Mouse (Mus musculus) small intestine, adult 2 months (tissue): ENCODE measurements around the gene Clybl. TPM values are rescaled to one million over a fixed set of nuclear protein-coding genes. Genes with fewer than 3 reads are reported as not detected.

ENCODE experiments used
- H3K27ac ChIP-seq: fragments of 200-500 bp; 2 replicates; pipeline ENCODE4 v1.5.1; 2012; ENCODE audit warnings: low read depth, low read length, control low read depth, inconsistent platforms; ENCODE audit not compliant: insufficient read depth
- H3K27me3 ChIP-seq: fragments of 200-500 bp; 2 replicates; pipeline ENCODE4 v1.6.1; 2012; ENCODE audit warnings: mild to moderate bottlenecking, moderate library complexity, low read length, inconsistent platforms; ENCODE audit not compliant: control insufficient read depth, insufficient read depth
- H3K36me3 ChIP-seq: fragments of 200-500 bp; 2 replicates; pipeline ENCODE4 v1.6.1; 2012; ENCODE audit warnings: mild to moderate bottlenecking, low read length, control low read depth, inconsistent platforms; ENCODE audit not compliant: control insufficient read depth, insufficient read depth
- H3K4me1 ChIP-seq: fragments of 200-500 bp; 2 replicates; pipeline ENCODE4 v1.6.1; 2012; ENCODE audit warnings: low read length, inconsistent platforms, mixed read lengths; ENCODE audit not compliant: control insufficient read depth, insufficient read depth, insufficient read length
- H3K4me3 ChIP-seq: fragments of 200-500 bp; 2 replicates; pipeline ENCODE4 v1.5.1; 2012; ENCODE audit warnings: low read depth, mild to moderate bottlenecking, control low read depth, inconsistent platforms, low read length, moderate library complexity
- CTCF ChIP-seq: fragments of 200-500 bp; IDR thresholded peaks from 2 replicates; pipeline ENCODE4 v1.5.1; 2012; ENCODE audit warnings: low read depth, mild to moderate bottlenecking, control low read depth, inconsistent platforms, low read length, moderate library complexity, mixed read lengths; ENCODE audit not compliant: insufficient replicate concordance, insufficient read length; ENCODE audit errors: extremely low read depth
- POLR2A ChIP-seq: fragments of 200-500 bp; IDR thresholded peaks from 2 replicates; pipeline ENCODE4 v1.6.1; 2012; ENCODE audit warnings: low read depth, mild to moderate bottlenecking, control low read depth, inconsistent platforms, low read length, moderate library complexity
- WGBS: fragments of 180-500 bp; shearing (Covaris S2); methylation state at CpG from one replicate; pipeline ENCODE4 v1.1.7; 2018; 5-methylcytosine and 5-hydroxymethylcytosine counted together
- polyA plus RNA-seq: library from polyadenylated mRNA; depleted of rRNA; stranded (reverse); fragments of >200 nt; gene quantifications from 2 replicates; pipeline ENCODE4 v1.2.3, GENCODE M21; 2012

The Clybl gene
- polyA plus RNA-seq, 1 experiment, result 3.1 TPM

DNA sequence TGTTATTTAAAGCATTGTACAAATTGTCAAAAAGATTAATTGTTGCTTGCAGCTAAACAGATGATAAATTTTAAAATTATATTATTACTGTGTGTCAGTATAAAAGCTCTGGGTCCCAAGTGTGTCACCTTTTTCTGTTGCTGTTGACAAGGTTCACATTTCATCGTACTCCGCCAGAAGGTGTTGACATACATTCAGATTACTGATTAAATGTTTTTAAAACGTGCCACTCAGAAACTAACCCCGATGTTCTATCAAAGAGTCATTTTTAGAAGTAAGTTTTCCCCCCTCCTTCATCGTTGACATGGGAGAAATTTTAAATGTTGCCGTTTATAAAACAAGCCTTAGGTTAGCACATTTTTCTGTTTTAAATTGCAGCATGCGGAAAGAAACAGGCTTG, 83.7 kb downstream of the Clybl start:
- no peak overlapping the region for H3K27ac ChIP-seq
- 71% methylated on average over 7 of the region's 7 CpGs for WGBS

DNA sequence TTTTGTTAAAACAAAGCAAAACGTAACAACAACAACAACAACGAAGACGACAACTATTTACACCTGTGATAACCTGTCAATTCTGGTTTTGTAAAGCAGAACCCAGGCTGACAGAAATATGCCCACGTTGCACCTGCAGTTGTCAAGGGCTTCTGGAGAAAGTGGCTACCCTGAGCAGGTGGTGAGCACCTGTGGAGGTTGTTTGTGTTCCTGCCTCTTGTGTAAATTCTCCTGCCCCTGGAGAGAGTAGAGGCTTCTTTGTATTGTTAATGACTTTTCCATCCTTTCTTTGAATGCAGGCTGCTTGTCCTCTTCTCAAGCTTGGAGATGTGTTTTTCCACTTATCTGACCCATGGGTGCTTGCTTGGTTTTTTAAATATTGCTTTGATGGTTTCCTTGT, 86.1 kb downstream of the Clybl start:
- 44% methylated on average over 4 of the region's 4 CpGs for WGBS
- Histone ChIP-seq H3K36me3 (no peaks in the 10 kb centered on the region), H3K27me3 (no peaks in the 10 kb centered on the region), H3K27ac (no peak overlapping the region), H3K4me1 (no peaks in the 10 kb centered on the region), H3K4me3 (no peak overlapping the region)
- TF ChIP-seq POLR2A, result no peak
- no peak for TF ChIP-seq CTCF

More for the DNA sequence above, 83.7 kb downstream of the Clybl start:
- Histone ChIP-seq H3K27me3 (no peaks in the 10 kb centered on the region), H3K36me3 (no peaks in the 10 kb centered on the region), H3K4me3 (no peak overlapping the region), H3K4me1 (no peaks in the 10 kb centered on the region)
- TF ChIP-seq CTCF (no peak), POLR2A (no peak)

DNA sequence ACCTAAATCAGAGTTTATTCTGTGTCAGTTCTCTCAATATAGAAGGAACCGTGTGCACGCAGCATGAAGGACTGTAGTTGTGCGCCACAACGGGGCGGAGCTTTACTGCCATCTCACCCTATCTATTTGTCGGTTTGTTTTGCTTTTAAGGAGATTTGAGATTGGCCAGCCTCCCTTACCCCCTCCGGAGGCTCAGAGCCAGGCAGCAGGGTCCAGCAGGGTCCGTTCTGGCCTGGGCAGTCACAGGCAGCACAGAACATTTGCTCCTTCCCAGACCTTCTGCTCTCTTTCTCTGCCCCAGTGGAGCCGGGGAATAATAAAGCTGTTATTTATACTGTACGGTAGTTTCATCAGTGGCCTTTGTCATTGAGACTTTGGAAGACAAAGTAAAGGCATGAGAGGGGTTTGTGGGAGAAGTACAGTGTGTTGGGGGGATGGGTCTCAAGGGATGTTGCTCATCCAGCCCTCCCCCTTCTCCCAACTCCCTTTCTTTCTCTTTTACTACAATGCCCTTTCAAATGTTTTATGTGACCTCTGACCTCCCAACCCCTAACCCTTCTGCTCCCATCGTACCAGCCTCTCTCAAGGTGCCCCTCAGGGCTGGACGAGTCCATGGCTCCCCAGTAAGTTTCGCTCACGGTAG, 89.7 kb downstream of the Clybl start:
- no peaks in the 10 kb centered on the region for H3K36me3 ChIP-seq
- no peaks in the 10 kb centered on the region for H3K27me3 ChIP-seq
- 53% methylated on average over 14 of the region's 14 CpGs for WGBS
- H3K4me1 ChIP-seq, result no peaks in the 10 kb centered on the region
- TF ChIP-seq POLR2A, result no peak
- no peak for TF ChIP-seq CTCF
- H3K4me3 ChIP-seq, result no peak overlapping the region
- H3K27ac ChIP-seq, result no peak overlapping the region

DNA sequence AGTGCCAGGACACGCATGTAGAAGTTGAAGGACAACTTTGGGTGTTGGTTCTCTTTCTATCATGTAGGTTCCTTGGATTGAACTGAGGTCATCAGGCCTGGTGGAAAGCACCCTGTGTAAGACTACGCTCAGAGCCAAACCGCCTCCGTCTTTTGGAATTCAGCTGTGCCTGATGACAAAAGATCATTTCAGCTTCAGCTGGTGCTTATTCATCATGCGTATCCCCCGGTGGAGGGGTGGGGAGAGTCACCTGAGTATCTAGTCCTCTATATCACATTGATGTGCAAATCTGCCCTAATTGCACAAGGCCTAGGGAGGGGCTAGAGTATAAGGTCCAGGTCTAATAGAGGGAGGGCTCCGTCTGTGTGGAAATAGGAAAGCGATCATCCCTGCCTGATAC, 95.6 kb downstream of the Clybl start:
- whole genome bisulfite sequencing, result 95% methylated on average over 8 of the region's 8 CpGs
- H3K27ac ChIP-seq, result no peak overlapping the region
- H3K4me3 ChIP-seq, result no peak overlapping the region
- no peaks in the 10 kb centered on the region for H3K36me3 ChIP-seq
- no peaks in the 10 kb centered on the region for H3K27me3 ChIP-seq
- TF ChIP-seq POLR2A, result no peak
- no peak for TF ChIP-seq CTCF
- no peaks in the 10 kb centered on the region for H3K4me1 ChIP-seq

DNA sequence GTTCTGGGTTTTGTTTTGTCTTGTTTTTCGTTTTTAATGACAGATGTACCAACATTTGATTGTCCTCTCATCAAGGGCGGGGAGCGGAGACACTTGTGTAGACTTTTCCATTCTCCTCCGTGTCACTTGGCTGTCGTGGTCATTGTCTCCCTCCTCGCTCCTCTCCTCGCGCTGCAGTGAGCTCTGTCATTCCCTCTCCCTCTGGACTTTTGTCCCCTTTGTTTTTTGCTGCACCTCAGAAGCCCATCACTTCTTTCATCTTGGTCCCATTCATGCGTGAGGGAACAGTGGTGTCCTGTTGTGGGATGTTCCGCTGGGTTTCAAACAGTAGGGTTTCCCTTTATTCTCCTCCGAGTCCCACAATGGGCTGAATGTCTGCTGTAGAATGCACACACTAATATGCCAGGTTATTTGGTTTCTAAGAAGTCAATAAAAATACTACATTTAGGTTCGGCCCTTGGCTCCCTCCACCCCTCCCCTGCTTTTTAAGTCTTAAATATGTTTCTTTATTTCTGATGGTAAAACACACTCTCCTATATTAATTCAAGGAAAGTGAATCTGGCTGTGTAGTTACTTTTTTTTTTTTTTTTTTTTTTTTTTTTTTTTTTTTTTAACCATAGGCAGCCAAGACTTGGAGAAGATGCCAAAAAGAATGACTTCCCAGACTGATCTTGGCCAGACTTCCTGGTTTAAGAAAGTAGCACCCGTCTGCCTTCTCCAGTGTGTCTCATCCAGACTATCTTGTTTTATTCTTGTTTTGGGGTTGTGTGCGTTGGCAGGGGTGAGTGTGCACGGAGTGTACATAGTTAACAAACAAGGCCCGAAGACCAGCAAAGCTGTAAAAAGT, 98.2 kb downstream of the Clybl start:
- WGBS, result 79% methylated on average over 16 of the region's 16 CpGs
- Histone ChIP-seq H3K27ac (no peak overlapping the region), H3K27me3 (no peaks in the 10 kb centered on the region), H3K36me3 (no peaks in the 10 kb centered on the region), H3K4me3 (no peak overlapping the region), H3K4me1 (no peaks in the 10 kb centered on the region)
- TF ChIP-seq POLR2A, result no peak
- no peak for TF ChIP-seq CTCF

DNA sequence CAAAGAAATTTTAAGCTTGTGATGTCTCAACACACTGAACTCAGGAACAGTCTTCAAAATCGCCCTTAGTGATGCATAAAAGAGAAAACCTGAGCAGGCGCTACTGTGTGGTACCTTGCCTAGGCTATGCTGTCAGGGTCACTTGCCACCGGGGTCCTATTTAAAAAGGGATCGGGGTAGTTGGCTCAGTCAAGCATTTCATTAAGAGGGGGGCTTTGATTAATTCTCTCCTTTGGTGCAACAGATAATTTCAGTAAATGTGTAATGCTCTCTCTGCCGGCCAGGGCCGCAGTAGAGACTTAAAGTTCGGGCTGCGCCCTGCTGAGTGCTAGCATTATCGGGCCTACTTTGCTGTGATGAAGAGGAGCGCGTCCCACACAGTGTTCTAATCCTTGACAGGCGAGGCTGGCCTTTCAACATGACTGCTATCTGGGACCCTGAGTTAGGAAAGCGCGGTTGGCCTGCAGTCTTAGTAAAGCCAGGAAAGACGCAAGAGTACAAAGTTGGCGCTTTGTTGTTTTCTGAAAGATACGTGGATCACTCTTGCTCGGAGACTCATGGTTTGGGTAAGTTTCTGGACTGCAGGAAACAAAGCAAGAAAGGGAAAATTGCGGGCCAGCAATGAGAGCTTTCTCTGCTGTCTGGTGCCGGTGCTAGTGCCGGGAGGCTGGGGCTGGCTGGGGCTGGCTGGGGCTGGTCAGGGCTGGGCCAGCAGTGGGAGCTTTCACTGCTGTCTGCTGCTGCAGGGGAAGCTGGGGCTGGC, 99.0 kb downstream of the Clybl start:
- Histone ChIP-seq H3K27ac (no peak overlapping the region), H3K4me1 (no peaks in the 10 kb centered on the region), H3K36me3 (no peaks in the 10 kb centered on the region), H3K27me3 (no peaks in the 10 kb centered on the region), H3K4me3 (no peak overlapping the region)
- TF ChIP-seq POLR2A (no peak), CTCF (no peak)
- WGBS, result 76% methylated on average over 21 of the region's 21 CpGs
